8 mouse cellular contexts compared by ENCODE assay signal in genomic region chr9:58555685-58556414, GRCm38 (mm10). TPM values are rescaled to one million over a fixed set of nuclear protein-coding genes. Genes with fewer than 3 reads are reported as not detected.
DNase-seq lines count a peak whose midpoint lies in the region; ATAC-seq and TF ChIP-seq lines count a peak whose summit lies in the region.

No protein-coding gene starts in this region.

- ATAC-seq in forebrain, embryonic 14.5 days: no peak
- no peak for ATAC-seq in liver, embryonic 15.5 days (ENCODE audit: insufficient read depth)

- intact Hi-C loops in gastrocnemius, adult 2 months (cut with DNase I): no loop called here
- intact Hi-C loops in gastrocnemius, postnatal 36 days (cut with DNase I): no loop called here

- H3K27ac ChIP-seq in gastrocnemius, adult 2 months: peak overlapping the region; percentile 93
- peak overlapping the region; percentile 97 for H3K27ac ChIP-seq in forebrain, embryonic 14.5 days (ENCODE audit: low read depth, low read length)
- H3K27ac ChIP-seq in liver, embryonic 15.5 days (replicated peaks): no peak overlapping the region

- H3K4me3 ChIP-seq in gastrocnemius, adult 2 months: peak overlapping the region; percentile 90
- H3K4me3 ChIP-seq in C2C12 (ENCODE audit: insufficient read depth, poor library complexity, severe bottlenecking): no peak overlapping the region
- H3K4me3 ChIP-seq in forebrain, embryonic 14.5 days (ENCODE audit: low read depth, low read length): peak overlapping the region; percentile 92
- H3K4me3 ChIP-seq in liver, embryonic 15.5 days (replicated peaks): peak overlapping the region; percentile 59

- peak overlapping the region; percentile 99 for H3K9ac ChIP-seq in forebrain, embryonic 14.5 days (ENCODE audit: low read length)
- H3K9ac ChIP-seq in liver, embryonic 15.5 days: no peak overlapping the region

- H3K79me3 ChIP-seq in C2C12 (ENCODE audit: low read depth): peaks cover 29% of the 10 kb centered on the region

- WGBS in forebrain, embryonic 14.5 days: 23% methylated on average over 9 of the region's 9 CpGs
- 10% methylated on average over 9 of the region's 9 CpGs for WGBS in liver, embryonic 15.5 days (ENCODE audit: insufficient replicate concordance)

- no peak overlapping the region for H3ac ChIP-seq in C2C12 (ENCODE audit: control insufficient read depth, insufficient read length, low read depth)

- no peaks in the 10 kb centered on the region for H3K9me3 ChIP-seq in forebrain, embryonic 14.5 days (replicated peaks; ENCODE audit: control insufficient read depth, low read length)
- H3K9me3 ChIP-seq in liver, embryonic 15.5 days (replicated peaks): no peaks in the 10 kb centered on the region

- TF ChIP-seq CTCF in gastrocnemius, adult 2 months (IDR thresholded peaks at IDR 0.05): no peak
- no peak for TF ChIP-seq CTCF in C2C12 (IDR thresholded peaks at IDR 0.05; ENCODE audit: control insufficient read depth, insufficient read depth, insufficient read length)

- peak overlapping the region; percentile 84 for H3K4me2 ChIP-seq in forebrain, embryonic 14.5 days (ENCODE audit: low read length)
- peak overlapping the region; percentile 75 for H3K4me2 ChIP-seq in liver, embryonic 15.5 days

- peaks cover 20% of the 10 kb centered on the region for H3K4me1 ChIP-seq in forebrain, embryonic 14.5 days (ENCODE audit: control insufficient read depth, insufficient read depth, low read length)
- peaks cover 25% of the 10 kb centered on the region for H3K4me1 ChIP-seq in liver, embryonic 15.5 days (replicated peaks)

- no peaks in the 10 kb centered on the region for H3K27me3 ChIP-seq in C2C12 (ENCODE audit: control insufficient read depth, insufficient read depth, insufficient read length)
- H3K27me3 ChIP-seq in forebrain, embryonic 14.5 days (replicated peaks; ENCODE audit: control insufficient read depth, insufficient read depth, low read length): no peaks in the 10 kb centered on the region
- H3K27me3 ChIP-seq in liver, embryonic 15.5 days: peaks cover 80% of the 10 kb centered on the region

- DNase-seq in gastrocnemius, adult 2 months: no peak
- DNase-seq in gastrocnemius, postnatal 36 days: no peak
- peak; percentile 37 for DNase-seq in forebrain, embryonic 14.5 days (ENCODE audit: low spot score)
- no peak for DNase-seq in frontal cortex, postnatal 25 days (ENCODE audit: low spot score in 2 of 2)
- DNase-seq in frontal cortex, postnatal 10 days (ENCODE audit: low spot score in 2 of 2): no peak
- no peak for DNase-seq in testis, postnatal 10 days (ENCODE audit: low spot score)

- peaks cover 38% of the 10 kb centered on the region for H3K79me2 ChIP-seq in C2C12 (ENCODE audit: control insufficient read depth, insufficient read depth)

- peaks cover 4% of the 10 kb centered on the region for H3K36me3 ChIP-seq in C2C12 (ENCODE audit: control insufficient read depth, insufficient read depth)
- H3K36me3 ChIP-seq in forebrain, embryonic 14.5 days (ENCODE audit: control insufficient read depth, insufficient read depth, low read length): no peaks in the 10 kb centered on the region
- H3K36me3 ChIP-seq in liver, embryonic 15.5 days (replicated peaks): no peaks in the 10 kb centered on the region

TF ChIP-seq in C2C12, 6 proteins besides CTCF, POLR2A, EP300 and RAD21:
- TF ChIP-seq MYOG (IDR thresholded peaks at IDR 0.05; ENCODE audit: control insufficient read depth, extremely low read depth, insufficient read length) (no peak), MYOD1 (IDR thresholded peaks at IDR 0.05; ENCODE audit: control insufficient read depth, insufficient read length, low read depth) (peak; percentile 54)
TF ChIP-seq in C2C12: peak in this region for 1.

RNA-seq across cellular contexts. Expression of gene Cd276, which starts 0.6 kb away (rescaled TPM):
- total RNA-seq in gastrocnemius, adult 2 months (2021): 10 to 100 TPM in 1 of 2 experiments, 1 to 10 TPM in 1; 9.2 to 10.2 TPM
- total RNA-seq in gastrocnemius, postnatal 36 days (2021): 1 to 10 TPM; 8.8 to 9.9 TPM
- polyA plus RNA-seq in C2C12 (2012; fragmentation: generic; extraction: Trizol): 28.8 TPM
- polyA plus RNA-seq in forebrain, embryonic 14.5 days (2014; fragmentation: Nextera tagmentation; extraction: Ambion mirVana): 24.6 and 28.8 TPM in 2 replicates
- polyA plus RNA-seq in liver, embryonic 15.5 days (2015; fragmentation: Nextera tagmentation; extraction: Ambion mirVana): 1.4 and 1.5 TPM in 2 replicates

RNA-seq across cellular contexts. Expression of gene Nptn, which starts 26.2 kb away (rescaled TPM):
- total RNA-seq in gastrocnemius, adult 2 months (2021): 100 to 1,000 TPM; 102 to 114 TPM
- total RNA-seq in gastrocnemius, postnatal 36 days (2021): 100 to 1,000 TPM; 106 to 112 TPM
- 262 TPM for polyA plus RNA-seq in C2C12 (2012; fragmentation: generic; extraction: Trizol)
- polyA plus RNA-seq in forebrain, embryonic 14.5 days (2014; fragmentation: Nextera tagmentation; extraction: Ambion mirVana): 144 and 158 TPM in 2 replicates
- polyA plus RNA-seq in liver, embryonic 15.5 days (2015; fragmentation: Nextera tagmentation; extraction: Ambion mirVana): 87.9 and 88.6 TPM in 2 replicates

Comparison
In these comparisons a context has a peak if more than half of its experiments do, and no peak if none do; other contexts are left out.
1. RNA of gene Cd276, which starts 0.6 kb away (polyA plus RNA-seq): 28.8 TPM in C2C12 (single experiment) and 24.6 to 28.8 TPM in forebrain, embryonic 14.5 days; 1.4 to 1.5 TPM in liver, embryonic 15.5 days; every median in the first group is over 10 times any median in the second.